Mouse (Mus musculus): Measurements from ENCODE around the gene Erich2. TPM values are rescaled to one million over a fixed set of nuclear protein-coding genes. Genes with fewer than 3 reads are reported as not detected.

Erich2 gene
- polyA plus RNA-seq, 1 experiment from 2014 or later: not detected

DNA sequence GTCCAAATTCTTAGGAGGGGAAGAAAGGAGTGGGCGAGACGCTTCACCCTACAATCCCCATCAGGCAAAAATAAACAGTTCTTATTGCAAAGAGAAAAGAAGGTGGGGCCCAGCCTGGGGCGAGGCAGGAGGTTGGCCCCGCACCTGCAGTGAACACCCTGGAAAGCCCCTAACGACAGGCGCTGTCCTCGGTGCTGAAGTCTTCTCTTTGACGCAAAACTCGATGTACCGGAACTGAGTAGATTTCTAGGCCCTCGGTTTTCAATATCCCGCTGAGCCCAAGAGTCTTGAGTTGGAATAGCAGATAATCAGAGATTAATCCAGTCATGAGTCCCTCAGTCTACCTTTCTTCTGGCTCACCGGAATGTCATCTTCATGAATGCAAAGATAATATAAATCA, 50.9 kb downstream of the Erich2 start:
- no peaks in the 10 kb centered on the region for H3K9me3 ChIP-seq (replicated peaks; ENCODE audit: control insufficient read depth, low read length)
- H3K27me3 ChIP-seq (ENCODE audit: control insufficient read depth, insufficient read depth, low read depth, low read length): peaks cover 64% of the 10 kb centered on the region
- H3K9ac ChIP-seq (ENCODE audit: low read depth, low read length): no peak overlapping the region
- H3K4me1 ChIP-seq (ENCODE audit: control insufficient read depth, low read depth, low read length): no peaks in the 10 kb centered on the region
- no peak overlapping the region for H3K4me3 ChIP-seq (ENCODE audit: low read depth, low read length)
- no peaks in the 10 kb centered on the region for H3K36me3 ChIP-seq (ENCODE audit: control insufficient read depth, insufficient read depth)
- no peak overlapping the region for H3K27ac ChIP-seq (ENCODE audit: low read length)
- ATAC-seq (ENCODE audit: low read depth): no peak
- 3% methylated on average over 13 of the region's 13 CpGs for WGBS (ENCODE audit: insufficient replicate concordance)
- no peak overlapping the region for H3K4me2 ChIP-seq (ENCODE audit: low read depth, low read length)

DNA sequence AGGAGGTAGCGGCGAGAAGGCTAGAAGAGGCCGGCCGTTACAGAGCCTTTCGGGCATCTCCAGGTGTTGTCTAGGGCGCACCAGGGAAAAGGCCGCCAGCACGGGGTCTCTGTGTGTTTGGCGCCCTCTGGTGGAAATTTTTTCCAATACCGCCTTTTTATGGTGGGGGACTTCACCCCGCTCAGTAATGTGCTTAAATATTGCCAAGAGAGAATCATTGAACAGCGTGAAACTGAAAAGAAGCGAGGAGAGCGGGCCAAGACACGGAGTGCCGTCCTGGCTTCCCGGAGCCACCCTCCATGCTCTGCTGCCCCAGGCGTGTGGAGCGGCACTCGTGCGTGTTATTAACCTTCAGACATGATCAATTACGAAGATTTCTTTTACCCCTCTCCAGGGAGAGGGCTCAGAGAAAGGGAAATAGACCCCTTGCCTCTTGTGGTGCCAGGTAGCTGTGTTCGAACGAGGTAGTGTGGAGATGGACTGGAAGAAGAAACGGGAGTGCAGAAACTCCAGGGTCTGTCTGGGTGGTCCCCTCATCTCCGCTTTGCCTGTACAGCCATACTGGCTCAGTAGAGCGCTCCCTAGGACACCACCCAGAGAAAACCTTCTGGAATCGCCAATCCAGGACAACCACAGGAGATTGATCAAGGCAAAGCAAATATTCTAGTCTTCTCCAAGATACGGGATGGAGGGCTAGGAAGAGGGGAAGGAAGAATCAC, 52.6 kb downstream of the Erich2 start:
- 2% methylated on average over 29 of the region's 29 CpGs for WGBS (ENCODE audit: insufficient replicate concordance)
- H3K9ac ChIP-seq (ENCODE audit: low read depth, low read length): no peak overlapping the region
- H3K4me1 ChIP-seq (ENCODE audit: control insufficient read depth, low read depth, low read length): no peaks in the 10 kb centered on the region
- H3K27ac ChIP-seq (ENCODE audit: low read length): no peak overlapping the region
- H3K4me3 ChIP-seq (ENCODE audit: low read depth, low read length): no peak overlapping the region
- H3K36me3 ChIP-seq (ENCODE audit: control insufficient read depth, insufficient read depth): no peaks in the 10 kb centered on the region
- no peaks in the 10 kb centered on the region for H3K9me3 ChIP-seq (replicated peaks; ENCODE audit: control insufficient read depth, low read length)
- ATAC-seq (ENCODE audit: low read depth): no peak
- no peak overlapping the region for H3K4me2 ChIP-seq (ENCODE audit: low read depth, low read length)
- H3K27me3 ChIP-seq (ENCODE audit: control insufficient read depth, insufficient read depth, low read depth, low read length): peaks cover 81% of the 10 kb centered on the region

DNA sequence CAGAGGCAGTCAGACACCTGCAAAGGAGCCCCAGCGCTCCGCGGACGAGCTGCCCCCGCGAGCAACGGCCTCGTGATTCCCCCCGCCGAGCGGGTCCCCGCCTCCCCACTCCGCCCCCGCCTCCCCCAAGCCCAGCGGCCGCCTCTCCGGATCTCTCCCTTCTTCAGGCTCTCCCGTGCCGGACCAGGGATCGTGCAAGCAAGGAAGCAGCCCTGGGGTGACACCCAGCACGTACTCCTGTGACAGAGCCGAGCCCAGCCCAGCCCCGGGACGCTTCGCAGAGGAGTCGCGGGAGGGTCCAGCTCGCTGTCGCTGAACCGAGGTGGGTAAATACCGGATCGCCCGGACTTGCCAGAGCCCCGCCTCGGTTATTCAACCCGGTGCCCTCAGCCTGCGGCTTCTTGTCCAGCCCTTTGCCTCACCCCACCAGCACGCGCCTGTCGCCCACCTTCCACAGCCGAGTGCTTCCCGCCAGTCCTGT, 53.4 kb downstream of the Erich2 start:
- peaks cover 89% of the 10 kb centered on the region for H3K27me3 ChIP-seq (ENCODE audit: control insufficient read depth, insufficient read depth, low read depth, low read length)
- no peaks in the 10 kb centered on the region for H3K36me3 ChIP-seq (ENCODE audit: control insufficient read depth, insufficient read depth)
- ATAC-seq (ENCODE audit: low read depth): no peak
- 1% methylated on average over 38 of the region's 42 CpGs for WGBS (ENCODE audit: insufficient replicate concordance)
- H3K9ac ChIP-seq (ENCODE audit: low read depth, low read length): no peak overlapping the region
- H3K4me2 ChIP-seq (ENCODE audit: low read depth, low read length): no peak overlapping the region
- H3K9me3 ChIP-seq (replicated peaks; ENCODE audit: control insufficient read depth, low read length): no peaks in the 10 kb centered on the region
- no peaks in the 10 kb centered on the region for H3K4me1 ChIP-seq (ENCODE audit: control insufficient read depth, low read depth, low read length)
- no peak overlapping the region for H3K27ac ChIP-seq (ENCODE audit: low read length)
- no peak overlapping the region for H3K4me3 ChIP-seq (ENCODE audit: low read depth, low read length)

DNA sequence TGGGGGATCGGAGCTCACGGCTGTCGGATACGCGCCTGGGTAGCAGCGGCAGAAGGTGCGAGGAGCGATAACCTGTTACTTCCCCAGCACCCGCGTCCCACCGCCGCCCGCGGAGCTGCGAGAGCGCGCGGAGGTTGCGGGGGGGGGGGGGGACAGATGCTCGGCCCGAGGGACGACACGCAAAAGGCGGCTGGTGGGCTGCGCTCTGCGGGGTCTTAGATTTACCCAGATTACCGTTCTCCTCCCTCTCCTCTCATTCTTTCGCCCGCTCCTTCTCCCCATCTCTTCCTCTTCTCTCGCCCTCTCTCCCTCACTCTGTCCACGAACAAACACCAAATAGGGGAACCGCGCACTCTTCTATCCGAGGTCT, 54.0 kb downstream of the Erich2 start:
- Histone ChIP-seq H3K9me3 (replicated peaks; ENCODE audit: control insufficient read depth, low read length) (no peaks in the 10 kb centered on the region), H3K4me3 (ENCODE audit: low read depth, low read length) (no peak overlapping the region), H3K9ac (ENCODE audit: low read depth, low read length) (no peak overlapping the region), H3K27ac (ENCODE audit: low read length) (no peak overlapping the region), H3K4me2 (ENCODE audit: low read depth, low read length) (no peak overlapping the region), H3K36me3 (ENCODE audit: control insufficient read depth, insufficient read depth) (no peaks in the 10 kb centered on the region), H3K4me1 (ENCODE audit: control insufficient read depth, low read depth, low read length) (no peaks in the 10 kb centered on the region), H3K27me3 (ENCODE audit: control insufficient read depth, insufficient read depth, low read depth, low read length) (peaks cover 93% of the 10 kb centered on the region)
- 2% methylated on average over 28 of the region's 34 CpGs for WGBS (ENCODE audit: insufficient replicate concordance)
- ATAC-seq (ENCODE audit: low read depth): no peak

DNA sequence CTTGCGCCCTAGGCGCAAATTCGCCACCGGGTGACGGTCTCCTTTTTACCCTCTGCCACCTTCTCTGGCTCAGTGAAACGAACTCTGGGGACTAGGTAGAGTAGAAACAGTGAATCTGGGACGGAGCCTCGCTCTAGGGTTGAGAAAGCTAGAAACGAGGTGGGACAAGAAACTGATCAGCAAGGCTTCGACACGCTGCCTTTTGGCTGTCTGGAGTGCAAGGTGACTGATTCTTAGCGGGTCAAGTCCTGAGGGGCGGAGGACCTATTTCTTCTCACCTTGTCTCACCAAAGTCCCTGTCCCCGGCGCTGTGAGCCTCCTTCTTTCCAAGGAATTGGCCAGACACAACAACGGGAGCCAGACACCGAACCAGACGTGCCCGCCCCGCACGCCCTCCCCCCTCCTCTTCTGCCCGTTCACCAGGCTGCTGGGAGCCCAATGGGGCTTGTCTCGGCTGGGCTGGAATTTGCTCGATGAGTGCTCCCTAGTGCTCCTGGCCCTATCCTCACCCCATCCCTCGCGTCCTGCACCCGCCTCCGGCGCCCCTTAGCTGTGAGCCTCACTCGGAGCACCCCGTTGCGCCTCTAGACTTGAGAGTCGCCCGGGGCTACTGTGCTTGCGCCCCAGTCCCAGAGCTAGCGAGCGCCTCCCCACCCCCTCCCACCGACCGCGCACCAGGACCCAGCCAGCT, 54.5 kb downstream of the Erich2 start:
- whole genome bisulfite sequencing (ENCODE audit: insufficient replicate concordance): 2% methylated on average over 37 of the region's 40 CpGs
- Histone ChIP-seq H3K36me3 (ENCODE audit: control insufficient read depth, insufficient read depth) (no peaks in the 10 kb centered on the region), H3K9me3 (replicated peaks; ENCODE audit: control insufficient read depth, low read length) (no peaks in the 10 kb centered on the region), H3K4me3 (ENCODE audit: low read depth, low read length) (no peak overlapping the region), H3K9ac (ENCODE audit: low read depth, low read length) (no peak overlapping the region), H3K27ac (ENCODE audit: low read length) (no peak overlapping the region), H3K4me2 (ENCODE audit: low read depth, low read length) (no peak overlapping the region), H3K4me1 (ENCODE audit: control insufficient read depth, low read depth, low read length) (no peaks in the 10 kb centered on the region), H3K27me3 (ENCODE audit: control insufficient read depth, insufficient read depth, low read depth, low read length) (peaks cover 94% of the 10 kb centered on the region)
- ATAC-seq (ENCODE audit: low read depth): no peak

DNA sequence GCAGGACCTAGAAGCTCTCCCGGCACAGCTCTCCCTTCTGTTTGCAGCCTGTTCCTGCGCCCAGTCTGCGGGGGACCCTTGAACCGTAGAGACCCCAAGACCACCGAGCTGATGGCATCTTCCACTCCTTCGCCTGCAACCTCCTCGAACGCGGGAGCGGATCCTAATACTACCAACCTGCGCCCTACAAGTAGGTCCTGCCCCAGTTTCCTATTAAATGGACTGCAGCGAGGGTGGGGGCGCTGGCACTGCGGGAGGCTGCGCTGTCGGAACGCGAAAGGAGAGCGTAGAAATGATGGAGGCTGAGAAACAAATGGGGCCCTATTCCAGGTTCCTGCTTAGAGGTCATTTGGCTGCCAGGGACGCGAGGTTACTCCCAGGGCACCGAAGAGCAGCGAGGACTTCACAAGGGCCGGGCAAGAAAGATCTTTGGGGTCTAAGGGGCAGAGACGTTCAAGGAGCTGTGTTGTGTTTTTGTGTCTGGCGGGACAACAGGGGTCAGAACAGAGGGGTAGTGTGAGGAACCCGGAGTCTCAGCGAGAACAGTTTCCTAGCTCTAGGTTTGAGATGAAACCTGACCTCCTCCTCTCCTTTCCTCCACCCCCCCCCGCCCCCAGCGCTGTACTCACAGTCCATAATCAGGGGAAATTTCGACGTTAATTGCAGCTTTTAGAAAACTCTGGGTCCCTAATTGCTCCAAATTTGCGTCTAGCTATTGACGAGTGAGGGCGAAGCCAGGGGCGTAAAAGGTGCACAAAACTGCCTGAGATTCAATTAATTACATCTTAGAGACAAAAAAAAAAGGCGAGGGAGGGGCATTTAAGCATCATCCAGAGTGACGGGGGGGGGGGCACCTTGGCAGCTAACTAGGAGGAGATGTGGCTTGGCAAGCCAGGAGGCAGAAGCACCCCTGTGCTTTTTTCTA, 55.4 kb downstream of the Erich2 start:
- ATAC-seq (ENCODE audit: low read depth): no peak
- Histone ChIP-seq H3K9ac (ENCODE audit: low read depth, low read length) (no peak overlapping the region), H3K27ac (ENCODE audit: low read length) (no peak overlapping the region), H3K27me3 (ENCODE audit: control insufficient read depth, insufficient read depth, low read depth, low read length) (peaks cover 100% of the 10 kb centered on the region), H3K4me1 (ENCODE audit: control insufficient read depth, low read depth, low read length) (no peaks in the 10 kb centered on the region), H3K4me3 (ENCODE audit: low read depth, low read length) (no peak overlapping the region), H3K4me2 (ENCODE audit: low read depth, low read length) (no peak overlapping the region), H3K9me3 (replicated peaks; ENCODE audit: control insufficient read depth, low read length) (no peaks in the 10 kb centered on the region), H3K36me3 (ENCODE audit: control insufficient read depth, insufficient read depth) (no peaks in the 10 kb centered on the region)
- 2% methylated on average over 38 of the region's 38 CpGs for WGBS (ENCODE audit: insufficient replicate concordance)

DNA sequence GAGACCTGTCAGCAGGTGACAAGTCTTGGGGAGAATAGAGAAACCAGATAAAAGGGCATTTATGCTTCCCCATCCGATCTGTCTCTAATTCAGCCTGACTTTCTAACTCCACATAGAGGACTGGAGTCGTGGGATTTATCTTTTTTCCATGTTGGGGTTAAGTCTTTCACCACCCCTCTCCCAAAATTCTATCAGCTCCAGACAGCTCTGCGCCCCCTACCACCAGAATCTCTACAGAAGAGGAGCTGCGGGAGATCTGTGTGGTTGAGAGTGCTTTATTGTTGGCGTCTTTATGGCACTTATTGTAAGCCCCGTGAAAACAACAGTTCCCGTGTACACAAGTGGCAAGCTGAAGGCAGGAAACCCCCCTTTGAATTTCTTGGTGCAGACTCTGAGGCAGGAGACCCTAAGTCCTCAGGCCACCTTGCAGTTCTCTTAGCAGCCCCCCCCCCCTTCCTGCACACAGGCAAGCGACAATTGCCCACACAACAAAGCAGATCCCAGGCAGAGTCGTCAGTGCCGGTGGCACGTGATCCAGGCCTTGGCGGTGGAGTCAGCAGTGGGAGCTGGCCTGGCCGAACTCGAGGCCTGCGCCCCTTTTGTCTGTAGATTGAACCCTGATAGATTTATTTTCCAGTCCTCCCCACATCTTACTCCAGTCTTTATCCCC, 56.2 kb downstream of the Erich2 start:
- Histone ChIP-seq H3K36me3 (ENCODE audit: control insufficient read depth, insufficient read depth) (no peaks in the 10 kb centered on the region), H3K27ac (ENCODE audit: low read length) (no peak overlapping the region), H3K4me3 (ENCODE audit: low read depth, low read length) (no peak overlapping the region), H3K4me2 (ENCODE audit: low read depth, low read length) (no peak overlapping the region), H3K27me3 (ENCODE audit: control insufficient read depth, insufficient read depth, low read depth, low read length) (peaks cover 100% of the 10 kb centered on the region), H3K9me3 (replicated peaks; ENCODE audit: control insufficient read depth, low read length) (no peaks in the 10 kb centered on the region), H3K9ac (ENCODE audit: low read depth, low read length) (no peak overlapping the region), H3K4me1 (ENCODE audit: control insufficient read depth, low read depth, low read length) (no peaks in the 10 kb centered on the region)
- ATAC-seq (ENCODE audit: low read depth): no peak
- WGBS (ENCODE audit: insufficient replicate concordance): 6% methylated on average over 15 of the region's 15 CpGs

DNA sequence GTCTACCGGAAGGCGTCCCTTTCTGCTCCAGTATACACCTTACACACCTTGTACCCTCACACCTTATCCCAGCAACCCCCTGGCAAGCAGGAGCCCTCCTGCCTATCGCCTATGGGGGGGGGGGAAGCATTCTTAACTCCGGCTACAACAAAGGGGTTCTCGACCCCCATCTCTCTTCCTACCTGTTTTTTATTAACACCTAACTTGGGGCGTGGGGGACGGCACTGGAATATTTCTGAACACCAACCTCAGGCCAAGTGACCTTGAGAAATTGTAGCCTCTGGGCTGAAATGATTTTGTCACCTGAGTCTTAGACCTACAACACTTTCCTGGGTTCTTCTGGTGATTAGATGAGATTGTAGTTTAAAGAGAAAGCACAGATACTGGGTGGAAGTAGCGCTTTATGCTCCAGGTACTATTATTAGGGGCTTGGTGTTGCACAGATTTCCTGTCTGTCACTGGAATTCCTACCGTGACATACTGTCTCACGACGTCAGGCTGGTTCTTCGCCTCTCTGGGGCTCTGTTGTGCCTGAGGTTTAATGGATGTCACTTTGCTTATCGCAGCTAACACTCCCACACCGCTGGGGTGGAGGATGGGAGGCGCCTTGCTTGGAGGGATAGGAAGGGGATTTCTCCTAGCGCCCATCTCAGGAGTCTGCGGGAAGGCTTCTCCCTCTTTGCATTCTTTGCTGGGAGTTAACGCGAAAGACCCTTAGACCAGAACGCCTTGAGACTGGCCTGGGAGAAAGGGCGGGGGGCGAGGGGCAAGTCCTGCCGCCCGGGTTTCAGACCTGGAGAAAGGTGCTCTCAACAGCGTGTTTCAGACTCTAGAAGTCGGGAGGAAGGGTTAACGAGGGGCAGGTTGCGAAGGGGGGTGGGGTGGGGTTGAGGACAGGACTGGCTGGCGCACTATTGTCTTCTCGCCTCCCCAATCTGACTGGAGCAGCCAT, 57.3 kb downstream of the Erich2 start:
- Histone ChIP-seq H3K27ac (ENCODE audit: low read length) (no peak overlapping the region), H3K9ac (ENCODE audit: low read depth, low read length) (no peak overlapping the region), H3K9me3 (replicated peaks; ENCODE audit: control insufficient read depth, low read length) (no peaks in the 10 kb centered on the region), H3K4me3 (ENCODE audit: low read depth, low read length) (no peak overlapping the region), H3K4me2 (ENCODE audit: low read depth, low read length) (no peak overlapping the region), H3K36me3 (ENCODE audit: control insufficient read depth, insufficient read depth) (no peaks in the 10 kb centered on the region), H3K4me1 (ENCODE audit: control insufficient read depth, low read depth, low read length) (no peaks in the 10 kb centered on the region), H3K27me3 (ENCODE audit: control insufficient read depth, insufficient read depth, low read depth, low read length) (peaks cover 91% of the 10 kb centered on the region)
- 6% methylated on average over 30 of the region's 30 CpGs for WGBS (ENCODE audit: insufficient replicate concordance)
- no peak for ATAC-seq (ENCODE audit: low read depth)
